Mouse (Mus musculus) MEL (cell line): ENCODE measurements around the gene Lrrc29. TPM values are rescaled to one million over a fixed set of nuclear protein-coding genes. Genes with fewer than 3 reads are reported as not detected.

ENCODE experiments used
- DNase-seq: peaks from one replicate; pipeline ENCODE4 v3.0.0; 2011; ENCODE audit warnings: low read depth, low spot score
- H3K27ac ChIP-seq: 2 replicates; pipeline ENCODE4 v1.5.1; 2012; ENCODE audit warnings: low read depth, mild to moderate bottlenecking, control low read depth, low read length, moderate library complexity; ENCODE audit not compliant: control insufficient read depth
- H3K27me3 ChIP-seq, 2 experiments: fragments of 150-350 bp in 1 of 2; sonication (generic) in 1 of 2; 2 replicates each; pipeline ENCODE4 v1.6.1; 2012; ENCODE audit warnings: low read length in 2 of 2, mild to moderate bottlenecking in 2 of 2, improper control_type of control experiment in 1 of 2, moderate library complexity in 1 of 2; ENCODE audit not compliant: insufficient read depth in 2 of 2, control insufficient read depth in 1 of 2
- H3K36me3 ChIP-seq, 2 experiments: 2 replicates each; pipeline ENCODE4 v1.6.1; 2012 to 2014; ENCODE audit warnings: low read length in 2 of 2, improper control_type of control experiment in 1 of 2, inconsistent platforms in 1 of 2, mild to moderate bottlenecking in 1 of 2; ENCODE audit not compliant: insufficient read depth in 2 of 2, control insufficient read depth in 1 of 2
- H3K4me1 ChIP-seq, 2 experiments: fragments of 150-350 bp in 1 of 2; sonication (generic) in 1 of 2; 2 replicates each; pipeline ENCODE4 v1.6.1; 2012; ENCODE audit warnings: low read length in 2 of 2, improper control_type of control experiment in 1 of 2, mild to moderate bottlenecking in 1 of 2; ENCODE audit not compliant: insufficient read depth in 2 of 2, control insufficient read depth in 1 of 2
- H3K4me3 ChIP-seq, 2 experiments: fragments of 150-350 bp in 1 of 2; sonication (generic) in 1 of 2; 2 replicates each; pipeline ENCODE4 v1.5.1; 2012; ENCODE audit warnings: low read depth in 2 of 2, low read length in 2 of 2, mild to moderate bottlenecking in 2 of 2, moderate library complexity in 2 of 2, control low read depth in 1 of 2, improper control_type of control experiment in 1 of 2; ENCODE audit not compliant: control insufficient read depth in 1 of 2, insufficient read depth in 1 of 2
- H3K79me2 ChIP-seq: 2 replicates; pipeline ENCODE4 v1.6.1; 2012; ENCODE audit warnings: mild to moderate bottlenecking, low read length, moderate library complexity; ENCODE audit not compliant: control insufficient read depth, poor library complexity, insufficient read depth
- H3K9ac ChIP-seq: 2 replicates; pipeline ENCODE4 v1.6.1; 2012; ENCODE audit warnings: low read depth, mild to moderate bottlenecking, control low read depth, low read length, moderate library complexity; ENCODE audit not compliant: control insufficient read depth, poor library complexity, severe bottlenecking
- H3K9me3 ChIP-seq: fragments of 150-350 bp; sonication (generic); replicated peaks from 2 replicates; pipeline ENCODE4 v1.6.1; 2012; ENCODE audit warnings: mild to moderate bottlenecking, low read length, improper control_type of control experiment, moderate library complexity; ENCODE audit not compliant: insufficient read depth
- BHLHE40 ChIP-seq: IDR thresholded peaks from 2 replicates; pipeline ENCODE4 v1.6.1; 2012; ENCODE audit warnings: low read depth, mild to moderate bottlenecking, inconsistent platforms, low read length, improper control_type of control experiment, borderline replicate concordance
- CHD2 ChIP-seq: IDR thresholded peaks from 2 replicates; pipeline ENCODE4 v1.6.1; 2011; ENCODE audit warnings: low read length, improper control_type of control experiment
- CTCF ChIP-seq, 3 experiments: IDR thresholded peaks in 2 of 3; conservative IDR thresholded peaks in 1 of 3; 2 replicates each; pipeline ENCODE4 v1.5.1; 2011 to 2012; ENCODE audit warnings: low read length in 3 of 3, low read depth in 2 of 3, mild to moderate bottlenecking in 2 of 3, improper control_type of control experiment in 1 of 3, inconsistent platforms in 1 of 3, mixed read lengths in 1 of 3, moderate library complexity in 1 of 3; ENCODE audit not compliant: control insufficient read depth in 1 of 3, insufficient read depth in 1 of 3, poor library complexity in 1 of 3, severe bottlenecking in 1 of 3
- EP300 ChIP-seq, 2 experiments: IDR thresholded peaks; 2 replicates each; pipeline ENCODE4 v1.6.1; 2011; ENCODE audit warnings: improper control_type of control experiment in 2 of 2, low read length in 2 of 2, low read depth in 1 of 2, mild to moderate bottlenecking in 1 of 2
- ETS1 ChIP-seq: IDR thresholded peaks from 2 replicates; pipeline ENCODE4 v1.6.1; 2012; ENCODE audit warnings: low read depth, mild to moderate bottlenecking, inconsistent platforms, low read length, improper control_type of control experiment, moderate library complexity
- GABPA ChIP-seq: IDR thresholded peaks from 2 replicates; pipeline ENCODE4 v1.6.1; 2012; ENCODE audit warnings: low read depth, mild to moderate bottlenecking, inconsistent platforms, low read length, improper control_type of control experiment, moderate library complexity
- GATA1 ChIP-seq: IDR thresholded peaks from 2 replicates; pipeline ENCODE4 v1.6.1; 2011; ENCODE audit warnings: low read depth, low read length, improper control_type of control experiment
- JUND ChIP-seq: IDR thresholded peaks from 2 replicates; pipeline ENCODE4 v1.6.1; 2011; ENCODE audit warnings: low read depth, mild to moderate bottlenecking, improper control_type of control experiment, low read length
- MAZ ChIP-seq: IDR thresholded peaks from 2 replicates; pipeline ENCODE4 v1.6.1; 2012; ENCODE audit warnings: low read depth, mild to moderate bottlenecking, inconsistent platforms, low read length, improper control_type of control experiment
- MXI1 ChIP-seq: IDR thresholded peaks from 2 replicates; pipeline ENCODE4 v1.6.1; 2011; ENCODE audit warnings: mild to moderate bottlenecking, low read depth, low read length, improper control_type of control experiment
- MYB ChIP-seq: IDR thresholded peaks from 2 replicates; pipeline ENCODE4 v1.6.1; 2011; ENCODE audit warnings: mild to moderate bottlenecking, low read depth, low read length, improper control_type of control experiment
- MYC ChIP-seq: IDR thresholded peaks from 2 replicates; pipeline ENCODE4 v1.6.1; 2011; ENCODE audit warnings: low read depth, mild to moderate bottlenecking, low read length, improper control_type of control experiment, moderate library complexity
- NELFE ChIP-seq: IDR thresholded peaks from 2 replicates; pipeline ENCODE4 v1.6.1; 2011; ENCODE audit warnings: low read depth, low read length, improper control_type of control experiment
- NRF1 ChIP-seq: IDR thresholded peaks from 2 replicates; pipeline ENCODE4 v1.6.1; 2014; ENCODE audit warnings: low read depth, mild to moderate bottlenecking, inconsistent platforms, low read length, improper control_type of control experiment, moderate library complexity; ENCODE audit not compliant: poor library complexity, insufficient read depth, severe bottlenecking
- POLR2AphosphoS5 ChIP-seq: IDR thresholded peaks from 2 replicates; pipeline ENCODE4 v1.6.1; 2012; ENCODE audit warnings: low read depth, borderline replicate concordance, mild to moderate bottlenecking, inconsistent platforms, low read length, moderate library complexity, mixed read lengths
- RAD21 ChIP-seq: IDR thresholded peaks from 2 replicates; pipeline ENCODE4 v1.6.1; 2011; ENCODE audit warnings: mild to moderate bottlenecking, low read depth, low read length, improper control_type of control experiment
- SIN3A ChIP-seq: IDR thresholded peaks from 2 replicates; pipeline ENCODE4 v1.6.1; 2012; ENCODE audit warnings: low read length, improper control_type of control experiment, inconsistent platforms
- SMC3 ChIP-seq: IDR thresholded peaks from 2 replicates; pipeline ENCODE4 v1.6.1; 2011; ENCODE audit warnings: low read depth, low read length, improper control_type of control experiment
- TAL1 ChIP-seq: IDR thresholded peaks from 2 replicates; pipeline ENCODE4 v1.6.1; 2012; ENCODE audit warnings: mild to moderate bottlenecking, inconsistent platforms, low read length, moderate library complexity, mixed read lengths
- TCF12 ChIP-seq: IDR thresholded peaks from 2 replicates; pipeline ENCODE4 v1.6.1; 2014; ENCODE audit warnings: low read depth, mild to moderate bottlenecking, inconsistent platforms, low read length, improper control_type of control experiment, moderate library complexity
- USF1 ChIP-seq: IDR thresholded peaks from 2 replicates; pipeline ENCODE4 v1.6.1; 2014; ENCODE audit warnings: low read depth, mild to moderate bottlenecking, inconsistent platforms, low read length, improper control_type of control experiment, moderate library complexity
- polyA plus RNA-seq, 2 experiments: library from polyadenylated mRNA; stranded (reverse) in 1 of 2; unstranded in 1 of 2; fragments of >175 nt in 1 of 2; fragments of >200 nt in 1 of 2; gene quantifications; 2 replicates each; pipeline versions ENCODE4 v1.2.1 to v1.2.4; 2012; ENCODE audit warnings: low replicate concordance in 2 of 2, low read depth in 1 of 2; ENCODE audit not compliant: insufficient read length in 2 of 2, insufficient read depth in 1 of 2, missing spikeins in 1 of 2
- total RNA-seq: library from RNA; depleted of rRNA; stranded (reverse); fragments of 300-350 nt; gene quantifications from 2 replicates; pipeline ENCODE4 v1.2.3, GENCODE M21; 2012

The Lrrc29 gene
- total and polyA plus RNA-seq, 3 experiments: 2.6 to 6.1 TPM; not detected in 1

GRCm38 (mm10) chr8:105359208-105359607 lies 33.1 kb upstream of the Lrrc29 start:
- no peak overlapping the region for H3K4me3 ChIP-seq
- no peaks in the 10 kb centered on the region for H3K79me2 ChIP-seq
- H3K9me3 ChIP-seq: no peaks in the 10 kb centered on the region
- TF ChIP-seq MYB (no peak), MYC (no peak), TCF12 (no peak), POLR2AphosphoS5 (no peak), SMC3 (no peak), TAL1 (no peak), EP300 (IDR thresholded peaks at IDR 0.05; ENCODE audit: low read depth in 1 of 2, low read length in 2 of 2) (no peak), GATA1 (no peak), NRF1 (no peak)
- no peak overlapping the region for H3K9ac ChIP-seq
- no peaks in the 10 kb centered on the region for H3K36me3 ChIP-seq
- no peak overlapping the region for H3K27ac ChIP-seq
- no peaks in the 10 kb centered on the region for H3K4me1 ChIP-seq
- DNase-seq: no peak
- H3K27me3 ChIP-seq: no peaks in the 10 kb centered on the region; a peak in 1 of 4 replicates

GRCm38 (mm10) chr8:105356681-105357080 lies 30.6 kb upstream of the Lrrc29 start:
- H3K4me3 ChIP-seq: no peak overlapping the region
- H3K27me3 ChIP-seq: no peaks in the 10 kb centered on the region
- DNase-seq: no peak
- no peak for TF ChIP-seq JUND
- TF ChIP-seq SIN3A: no peak
- TF ChIP-seq MXI1: no peak
- no peak for TF ChIP-seq ETS1
- no peak for TF ChIP-seq CTCF (IDR thresholded peaks at IDR 0.05 in 2 of 3, conservative IDR thresholded peaks at IDR 0.05 in 1 of 3; ENCODE audit: control insufficient read depth in 1 of 3, insufficient read depth in 1 of 3, low read depth in 2 of 3, low read length in 3 of 3, poor library complexity in 1 of 3, severe bottlenecking in 1 of 3)
- TF ChIP-seq USF1: no peak
- TF ChIP-seq MYB: no peak
- TF ChIP-seq POLR2AphosphoS5: no peak
- no peak for TF ChIP-seq TAL1
- TF ChIP-seq NELFE: no peak
- no peak for TF ChIP-seq SMC3
- no peak for TF ChIP-seq GABPA
- TF ChIP-seq RAD21: no peak
- no peak for TF ChIP-seq CHD2
- TF ChIP-seq BHLHE40: no peak
- TF ChIP-seq MAZ: no peak
- no peaks in the 10 kb centered on the region for H3K79me2 ChIP-seq
- no peaks in the 10 kb centered on the region for H3K36me3 ChIP-seq
- H3K9ac ChIP-seq: no peak overlapping the region
- H3K27ac ChIP-seq: no peak overlapping the region
- no peaks in the 10 kb centered on the region for H3K9me3 ChIP-seq
- H3K4me1 ChIP-seq: no peaks in the 10 kb centered on the region
